15 mouse cellular contexts compared by ENCODE assay signal in the genomic region with DNA sequence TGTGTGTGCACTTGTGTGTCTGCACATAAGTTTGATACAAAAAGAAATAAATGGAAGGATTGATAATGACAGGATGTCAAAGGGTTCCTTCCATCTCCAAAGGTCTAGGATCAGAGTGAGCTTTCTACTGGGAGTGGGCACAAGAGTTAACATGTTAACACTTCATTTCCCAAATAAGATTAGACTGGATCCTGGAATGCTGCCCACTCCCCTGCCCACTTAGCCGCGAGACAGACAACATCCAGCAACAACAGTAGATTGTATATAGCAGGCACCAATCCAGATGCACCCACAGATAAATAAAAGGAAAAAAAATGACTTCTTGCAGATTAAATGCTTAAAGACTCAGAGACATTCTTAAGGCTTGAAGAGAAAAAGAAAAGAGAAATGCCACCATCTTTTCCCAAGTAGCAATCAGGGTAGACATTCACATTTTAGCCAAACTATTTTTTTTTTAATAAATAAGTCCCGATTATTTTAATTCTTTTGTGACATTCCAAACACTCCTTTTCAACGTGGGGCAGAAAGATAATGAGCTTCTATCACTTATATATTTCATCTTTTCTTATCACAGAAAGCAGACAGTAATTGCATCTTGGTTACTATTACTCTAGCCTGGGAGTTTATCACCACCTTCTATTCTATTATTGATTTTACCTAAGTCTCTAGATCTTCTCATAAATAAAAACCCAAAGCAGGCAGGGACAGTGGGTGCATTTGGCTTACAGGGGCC.
"Had no signal": no experiment of that assay in that cellular context is flagged by ENCODE, and none has a peak within 500 bp of the region (broad histone marks: within the 10 kb centered on the region; RNA-seq: fewer than 3 reads in every experiment).

No protein-coding gene starts in this region.

- H3K4me1 ChIP-seq: limb, embryonic 13.5 days; midbrain, embryonic 12.5 days had no signal

- H3K4me2 ChIP-seq: limb, embryonic 13.5 days; midbrain, embryonic 12.5 days; neural tube, embryonic 15.5 days had no signal

- H3K9me3 ChIP-seq: limb, embryonic 13.5 days; megakaryocyte, embryonic 14.5 days; midbrain, embryonic 12.5 days; neural tube, embryonic 15.5 days had no signal

- H3K27ac ChIP-seq: limb, embryonic 13.5 days; liver, embryonic 14.5 days; macrophage; midbrain, embryonic 12.5 days; neural tube, embryonic 15.5 days had no signal

- H3K36me3 ChIP-seq: limb, embryonic 13.5 days; midbrain, embryonic 12.5 days; neural tube, embryonic 15.5 days had no signal

- H3K4me3 ChIP-seq: limb, embryonic 13.5 days; megakaryocyte, embryonic 14.5 days; midbrain, embryonic 12.5 days; myocyte; neural tube, embryonic 15.5 days had no signal

- ATAC-seq: intestine, postnatal 0 days had no signal

- H3K27me3 ChIP-seq: limb, embryonic 13.5 days; megakaryocyte, embryonic 14.5 days; midbrain, embryonic 12.5 days; neural tube, embryonic 15.5 days had no signal

- H3K9ac ChIP-seq: limb, embryonic 13.5 days; liver, embryonic 14.5 days; midbrain, embryonic 12.5 days; neural tube, embryonic 15.5 days had no signal

- DNase-seq: kidney, adult 8-10 months; kidney, postnatal 25 days; layer of hippocampus, adult 9-11 months; layer of hippocampus, postnatal 36 days; lung, adult 2 months; right cerebral cortex, postnatal 4 days; spleen, adult 18-20 months had no signal
